Mouse (Mus musculus): Measurements from ENCODE around the gene Dtx2.

Dtx2 gene

DNA sequence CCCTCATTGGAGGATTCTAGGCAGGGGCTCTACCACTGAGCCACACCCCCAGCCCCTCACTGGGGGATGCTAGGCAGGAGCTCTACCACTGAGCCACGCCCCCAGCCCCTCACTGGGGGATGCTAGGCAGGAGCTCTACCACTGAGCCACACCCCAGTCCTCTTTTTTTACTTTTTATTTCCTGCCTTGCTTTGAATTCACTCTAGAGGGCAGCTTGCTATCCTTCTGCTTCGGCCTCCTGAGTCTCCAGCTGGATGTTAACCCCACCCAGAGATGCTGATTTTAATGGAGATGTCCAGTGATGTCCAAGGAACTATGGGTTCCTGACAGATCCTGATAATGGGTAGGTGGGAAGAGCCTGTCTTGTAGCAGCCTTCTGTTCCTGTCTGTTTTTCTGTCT, 74.8 kb downstream of the Dtx2 start:
- no peak for DNase-seq

DNA sequence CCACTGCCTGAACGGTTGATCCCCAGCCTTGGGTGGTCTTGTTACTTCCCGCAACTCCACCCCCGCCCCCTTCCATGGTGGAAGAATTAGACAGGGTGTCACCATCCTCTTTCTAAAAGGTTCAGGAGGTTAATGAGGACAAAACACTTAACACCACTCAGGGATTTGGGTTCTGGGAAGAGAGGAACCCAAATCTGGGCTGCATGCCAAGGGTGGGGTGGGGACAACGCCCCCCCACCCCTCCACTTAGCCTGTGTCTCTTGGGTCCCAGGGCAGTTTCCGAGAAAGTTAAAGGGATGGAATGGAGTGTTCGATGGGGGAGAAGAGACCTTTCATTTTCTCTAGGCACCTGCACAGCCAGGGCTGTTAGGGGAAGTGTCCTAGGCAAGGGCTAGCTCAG, 78.5 kb downstream of the Dtx2 start:
- no peak for DNase-seq

DNA sequence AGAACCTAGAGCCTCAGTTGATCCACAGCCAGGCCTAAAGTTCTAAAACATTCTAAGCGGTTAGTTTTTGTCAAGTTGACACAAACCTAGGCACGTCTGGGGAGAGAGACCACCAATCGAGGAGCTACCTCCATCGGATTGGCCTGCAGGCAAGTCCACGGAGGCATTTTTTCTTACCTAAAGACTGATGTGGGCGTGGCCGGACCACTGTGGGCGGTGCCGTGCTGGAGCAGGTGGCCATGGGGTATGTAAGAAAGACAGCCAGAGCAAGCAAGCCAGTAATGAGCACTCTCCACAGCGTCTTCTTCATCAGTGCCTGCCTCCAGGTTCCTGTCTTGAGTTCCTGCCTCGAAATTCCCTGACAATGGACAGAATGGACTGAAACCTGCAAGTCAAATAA, 78.9 kb downstream of the Dtx2 start:
- no peak for DNase-seq

DNA sequence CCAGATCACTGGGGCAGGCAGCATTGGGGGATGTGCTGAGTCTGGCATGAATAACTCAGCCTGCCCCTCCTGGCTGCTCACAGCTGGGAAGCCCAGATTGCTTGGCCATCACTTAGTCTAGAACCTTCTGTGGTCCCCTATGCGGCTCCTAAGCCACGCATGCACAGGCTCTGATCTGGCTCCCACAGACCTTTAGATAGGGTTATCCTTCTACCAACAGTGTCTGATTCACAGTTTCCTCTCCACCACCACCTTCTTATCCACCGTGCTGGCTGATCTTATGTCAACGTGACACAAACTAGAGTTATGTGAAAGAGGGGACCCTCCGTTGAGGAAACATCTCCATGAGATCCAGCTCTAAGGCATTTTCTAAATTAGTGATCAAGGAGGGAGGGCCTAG, 80.5 kb downstream of the Dtx2 start:
- no peak for DNase-seq

DNA sequence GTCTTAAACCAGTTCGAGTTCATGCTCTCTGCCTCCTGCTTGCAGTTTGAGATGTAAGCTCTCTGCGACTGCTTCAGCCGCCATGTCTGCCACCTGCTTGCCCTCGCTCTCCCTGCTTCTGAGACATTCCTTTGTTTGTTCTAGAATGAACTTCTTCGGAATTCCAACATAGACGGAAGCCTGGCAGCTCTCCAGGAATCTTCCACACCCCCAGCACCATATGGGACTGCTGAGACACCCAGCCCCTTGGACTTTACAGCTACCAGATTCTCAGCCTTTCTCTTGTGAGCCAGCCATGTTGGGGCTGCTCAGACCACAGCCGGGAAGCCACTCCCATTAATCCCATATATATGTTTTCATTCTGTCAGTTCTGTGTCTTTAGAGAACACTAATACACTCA, 81.7 kb downstream of the Dtx2 start:
- no peak for DNase-seq

- DNase-seq: no peak
Observed at GRCm38 (mm10) chr5:136077001-136077550, 82.5 kb downstream of the Dtx2 start.

DNA sequence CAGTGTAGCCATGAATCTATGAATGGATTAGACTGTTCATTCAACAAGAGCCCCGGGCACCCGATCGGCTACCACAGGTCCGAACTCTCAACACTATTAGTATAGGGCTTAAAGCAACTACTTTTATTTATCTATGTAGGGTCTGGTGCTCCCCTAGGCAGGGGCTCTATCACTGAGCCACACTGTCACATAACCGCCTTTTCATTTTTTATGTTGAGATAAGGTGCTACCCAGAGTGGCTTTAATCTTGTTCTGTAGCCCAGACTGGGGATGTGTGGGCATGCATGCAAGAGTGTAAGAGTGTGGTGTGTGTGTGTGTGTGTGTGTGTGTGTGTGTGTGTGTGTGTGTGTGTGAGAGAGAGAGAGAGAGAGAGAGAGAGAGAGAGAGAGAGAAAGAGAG, 83.5 kb downstream of the Dtx2 start:
- DNase-seq: no peak

DNA sequence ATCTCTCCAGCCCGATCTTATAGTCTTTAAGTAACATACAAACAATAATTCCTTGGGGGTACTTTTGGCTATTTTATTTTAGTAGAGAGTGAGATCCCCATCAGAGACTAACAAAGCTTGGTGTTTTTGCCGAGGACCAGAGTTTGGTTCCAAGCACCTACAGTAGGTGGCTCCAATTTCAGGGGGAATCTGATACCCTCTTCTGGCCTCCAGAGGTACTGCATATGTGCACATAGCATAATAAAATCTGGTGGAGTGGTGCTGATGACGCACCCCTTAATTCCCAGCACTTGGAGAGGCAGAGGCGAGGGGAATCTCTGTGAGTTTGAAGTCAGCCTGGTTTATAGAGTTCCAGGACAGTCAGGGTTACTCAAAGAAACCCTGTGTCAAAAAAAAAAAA, 87.7 kb downstream of the Dtx2 start:
- DNase-seq: no peak

Measured in spleen, adult 18-20 months (tissue).